Comparison of ENCODE assay signal across 15 mouse cellular contexts in the genomic region with DNA sequence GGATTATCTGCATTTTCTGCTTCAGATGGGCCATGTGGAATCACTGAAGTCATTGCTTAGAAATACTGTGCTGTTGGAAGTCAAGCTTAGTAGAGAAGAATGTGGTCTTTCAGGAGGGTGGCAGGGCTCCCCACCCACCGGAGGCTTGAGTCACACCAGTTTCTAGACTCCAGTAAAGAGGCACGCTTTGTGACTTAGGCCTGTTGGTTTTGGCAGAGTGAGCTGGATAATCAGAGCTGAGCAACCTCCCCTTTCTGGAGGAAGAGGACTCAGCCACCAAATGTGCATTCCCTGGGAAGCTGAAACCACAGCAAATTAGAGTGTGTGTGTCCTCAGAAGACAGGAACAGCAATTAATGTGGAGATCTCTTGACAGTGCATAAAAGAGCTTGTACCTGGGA.
DNase-seq lines count a peak whose midpoint lies in the region; ATAC-seq and TF ChIP-seq lines count a peak whose summit lies in the region.
"Had no signal": no experiment of that assay in that cellular context is flagged by ENCODE, and none has a peak within 500 bp of the region (broad histone marks: within the 10 kb centered on the region; RNA-seq: fewer than 3 reads in every experiment).

No protein-coding gene starts in this region.

- no peaks in the 10 kb centered on the region for H3K4me1 ChIP-seq in forebrain, postnatal 0 days (ENCODE audit: insufficient read depth)
- no peaks in the 10 kb centered on the region for H3K4me1 ChIP-seq in forebrain, embryonic 10.5 days
- 0 out of 2 replicates have a peak, but pooled peaks cover 12% of the 10 kb centered on the region for H3K4me1 ChIP-seq in embryonic facial prominence, embryonic 15.5 days
- no peaks in the 10 kb centered on the region for H3K4me1 ChIP-seq in stomach, embryonic 16.5 days (ENCODE audit: control insufficient read depth, insufficient read depth, low read length)
- no peaks in the 10 kb centered on the region for H3K4me1 ChIP-seq in liver, embryonic 12.5 days
- H3K4me1 ChIP-seq: intestine, embryonic 15.5 days; liver, embryonic 13.5 days; neural tube, embryonic 15.5 days had no signal

- WGBS in forebrain, postnatal 0 days = 75% methylated on average over 2 of the region's 2 CpGs
- 89% methylated on average over 2 of the region's 2 CpGs for WGBS in forebrain, embryonic 10.5 days
- WGBS in embryonic facial prominence, embryonic 15.5 days = 48% methylated on average over 2 of the region's 2 CpGs
- WGBS in stomach, embryonic 16.5 days = 82% methylated on average over 2 of the region's 2 CpGs
- WGBS in liver, embryonic 12.5 days (ENCODE audit: insufficient replicate concordance) = 82% methylated on average over 2 of the region's 2 CpGs

- H3K27me3 ChIP-seq in forebrain, postnatal 0 days (ENCODE audit: insufficient read depth, low read length) = no peaks in the 10 kb centered on the region
- H3K27me3 ChIP-seq in forebrain, embryonic 10.5 days (ENCODE audit: poor library complexity, severe bottlenecking) = no peaks in the 10 kb centered on the region
- no peaks in the 10 kb centered on the region for H3K27me3 ChIP-seq in embryonic facial prominence, embryonic 15.5 days
- H3K27me3 ChIP-seq in stomach, embryonic 16.5 days (ENCODE audit: control insufficient read depth, insufficient read depth, low read length) = no peaks in the 10 kb centered on the region
- H3K27me3 ChIP-seq in liver, embryonic 12.5 days (replicated peaks) = no peaks in the 10 kb centered on the region
- H3K27me3 ChIP-seq: intestine, embryonic 15.5 days; liver, embryonic 13.5 days; neural tube, embryonic 15.5 days had no signal

- TF ChIP-seq CTCF in forebrain, postnatal 0 days (IDR thresholded peaks at IDR 0.05; ENCODE audit: low read depth) = no peak
- no peak for TF ChIP-seq CTCF in layer of hippocampus, adult 2 months (conservative IDR thresholded peaks at IDR 0.05)

- no peak for DNase-seq in forebrain, postnatal 0 days
- no peak for DNase-seq in forebrain, embryonic 10.5 days (ENCODE audit: extremely low spot score, low spot score)
- peak in 1 of 2 experiments; percentile 32 for DNase-seq in layer of hippocampus, adult 2 months (ENCODE audit: low spot score in 2 of 2)
- no peak for DNase-seq in layer of hippocampus, adult 11-12 months (ENCODE audit: low spot score)
- DNase-seq in urinary bladder, postnatal 25 days (ENCODE audit: low spot score) = no peak
- DNase-seq: adrenal gland, postnatal 36 days; liver, embryonic 13.5 days; thymus, postnatal 25 days had no signal

- H3K4me3 ChIP-seq in forebrain, postnatal 0 days (ENCODE audit: low read depth, low read length) = no peak overlapping the region
- H3K4me3 ChIP-seq in forebrain, embryonic 10.5 days = no peak overlapping the region
- no peak overlapping the region for H3K4me3 ChIP-seq in layer of hippocampus, adult 2 months
- H3K4me3 ChIP-seq in embryonic facial prominence, embryonic 15.5 days (replicated peaks) = no peak overlapping the region
- no peak overlapping the region for H3K4me3 ChIP-seq in stomach, embryonic 16.5 days (replicated peaks; ENCODE audit: low read length)
- H3K4me3 ChIP-seq in liver, embryonic 12.5 days = no peak overlapping the region
- H3K4me3 ChIP-seq: intestine, embryonic 15.5 days; liver, embryonic 13.5 days; neural tube, embryonic 15.5 days had no signal

- H3K4me2 ChIP-seq in forebrain, postnatal 0 days (ENCODE audit: low read depth) = no peak overlapping the region
- no peak overlapping the region for H3K4me2 ChIP-seq in embryonic facial prominence, embryonic 15.5 days (replicated peaks)
- H3K4me2 ChIP-seq in stomach, embryonic 16.5 days (ENCODE audit: low read depth, low read length) = no peak overlapping the region
- no peak overlapping the region for H3K4me2 ChIP-seq in liver, embryonic 12.5 days
- H3K4me2 ChIP-seq: intestine, embryonic 15.5 days; liver, embryonic 13.5 days; neural tube, embryonic 15.5 days had no signal

- H3K9me3 ChIP-seq in forebrain, postnatal 0 days (ENCODE audit: low read length) = no peaks in the 10 kb centered on the region
- no peaks in the 10 kb centered on the region for H3K9me3 ChIP-seq in forebrain, embryonic 10.5 days
- H3K9me3 ChIP-seq in embryonic facial prominence, embryonic 15.5 days (replicated peaks) = no peaks in the 10 kb centered on the region
- no peaks in the 10 kb centered on the region for H3K9me3 ChIP-seq in stomach, embryonic 16.5 days (replicated peaks; ENCODE audit: control insufficient read depth, low read length)
- H3K9me3 ChIP-seq in liver, embryonic 12.5 days (replicated peaks) = no peaks in the 10 kb centered on the region
- H3K9me3 ChIP-seq: intestine, embryonic 15.5 days; liver, embryonic 13.5 days; neural tube, embryonic 15.5 days had no signal

- peaks cover 24% of the 10 kb centered on the region; the same call in 1 of the 2 replicates for H3K36me3 ChIP-seq in forebrain, postnatal 0 days (ENCODE audit: insufficient read depth)
- H3K36me3 ChIP-seq in forebrain, embryonic 10.5 days (replicated peaks) = peaks cover 81% of the 10 kb centered on the region
- peaks cover 30% of the 10 kb centered on the region for H3K36me3 ChIP-seq in embryonic facial prominence, embryonic 15.5 days
- H3K36me3 ChIP-seq in stomach, embryonic 16.5 days (ENCODE audit: control insufficient read depth, insufficient read depth, low read length) = peaks cover 17% of the 10 kb centered on the region
- peaks cover 46% of the 10 kb centered on the region for H3K36me3 ChIP-seq in liver, embryonic 12.5 days

- no peak overlapping the region for H3K27ac ChIP-seq in forebrain, postnatal 0 days (ENCODE audit: low read depth, low read length)
- no peak overlapping the region for H3K27ac ChIP-seq in forebrain, embryonic 10.5 days
- H3K27ac ChIP-seq in layer of hippocampus, adult 2 months = peak overlapping the region; percentile 78; the same call in 1 of the 2 replicates
- H3K27ac ChIP-seq in embryonic facial prominence, embryonic 15.5 days (replicated peaks) = peak overlapping the region; percentile 31
- H3K27ac ChIP-seq in stomach, embryonic 16.5 days (ENCODE audit: low read length) = peak overlapping the region; percentile 17; the same call in 1 of the 2 replicates
- H3K27ac ChIP-seq in liver, embryonic 12.5 days = no peak overlapping the region
- H3K27ac ChIP-seq: intestine, embryonic 15.5 days; liver, embryonic 13.5 days; neural tube, embryonic 15.5 days had no signal

- 0 out of 2 replicates have a peak, but pooled peaks have one; percentile 27 for ATAC-seq in forebrain, postnatal 0 days
- peak; percentile 71 for ATAC-seq in embryonic facial prominence, embryonic 15.5 days (ENCODE audit: insufficient number of reproducible peaks, low FRiP score, low TSS enrichment, low read depth)
- no peak for ATAC-seq in stomach, embryonic 16.5 days (ENCODE audit: insufficient read depth, low FRiP score)
- ATAC-seq in liver, embryonic 12.5 days = no peak
- ATAC-seq: forebrain, embryonic 16.5 days; intestine, embryonic 15.5 days; lung, postnatal 0 days had no signal

- no peak overlapping the region for H3K9ac ChIP-seq in forebrain, postnatal 0 days
- H3K9ac ChIP-seq in embryonic facial prominence, embryonic 15.5 days = no peak overlapping the region
- H3K9ac ChIP-seq in stomach, embryonic 16.5 days (ENCODE audit: low read length) = no peak overlapping the region
- H3K9ac ChIP-seq in liver, embryonic 12.5 days = no peak overlapping the region
- H3K9ac ChIP-seq: intestine, embryonic 15.5 days; liver, embryonic 13.5 days; neural tube, embryonic 15.5 days had no signal

Comparison
In these comparisons a context has a peak if more than half of its experiments do, and no peak if none do; other contexts are left out.
1. ATAC-seq: peak in forebrain, postnatal 0 days (single experiment) and embryonic facial prominence, embryonic 15.5 days (single experiment); none in stomach, embryonic 16.5 days (single experiment) and liver, embryonic 12.5 days (single experiment).
2. H3K27ac ChIP-seq: peak in layer of hippocampus, adult 2 months (single experiment), embryonic facial prominence, embryonic 15.5 days (single experiment) and stomach, embryonic 16.5 days (single experiment); none in forebrain, postnatal 0 days (single experiment), forebrain, embryonic 10.5 days (single experiment) and liver, embryonic 12.5 days (single experiment).